Mouse (Mus musculus): ENCODE measurements around the gene Nuak2.

Gene Nuak2

GRCm38 (mm10) chr1:132298801-132299464 lies 17.0 kb upstream of the Nuak2 start:
- peak; percentile 32 for DNase-seq

- no peak for DNase-seq
Observed at GRCm38 (mm10) chr1:132299744-132300143, 16.2 kb upstream of the Nuak2 start.

GRCm38 (mm10) chr1:132301242-132301641 lies 14.7 kb upstream of the Nuak2 start:
- no peak for DNase-seq

- no peak for DNase-seq
Observed at GRCm38 (mm10) chr1:132302341-132302866, 13.5 kb upstream of the Nuak2 start.

- DNase-seq = no peak
Observed at GRCm38 (mm10) chr1:132304618-132305214, 11.2 kb upstream of the Nuak2 start.

- peak; percentile 74 for DNase-seq
Observed at GRCm38 (mm10) chr1:132306160-132306559, 9.8 kb upstream of the Nuak2 start.

- DNase-seq = no peak
Observed at GRCm38 (mm10) chr1:132306808-132307207, 9.1 kb upstream of the Nuak2 start.

GRCm38 (mm10) chr1:132307962-132308361 lies 8.0 kb upstream of the Nuak2 start:
- no peak for DNase-seq

- DNase-seq = no peak
Observed at GRCm38 (mm10) chr1:132308674-132309073, 7.3 kb upstream of the Nuak2 start.

GRCm38 (mm10) chr1:132310754-132311153 lies 5.2 kb upstream of the Nuak2 start:
- no peak for DNase-seq

GRCm38 (mm10) chr1:132311174-132311859 lies 4.6 kb upstream of the Nuak2 start:
- DNase-seq = no peak

GRCm38 (mm10) chr1:132312043-132312442 lies 3.9 kb upstream of the Nuak2 start:
- no peak for DNase-seq

- peak; percentile 52 for DNase-seq
Observed at GRCm38 (mm10) chr1:132312703-132313102, 3.2 kb upstream of the Nuak2 start.

GRCm38 (mm10) chr1:132316625-132316994 lies 684 bp downstream of the Nuak2 start:
- DNase-seq = no peak

- DNase-seq = no peak
Observed at GRCm38 (mm10) chr1:132317413-132317812, 1.5 kb downstream of the Nuak2 start.

- DNase-seq = no peak
Observed at GRCm38 (mm10) chr1:132317894-132318863, 2.3 kb downstream of the Nuak2 start.

- DNase-seq = no peak
Observed at GRCm38 (mm10) chr1:132319242-132319641, 3.3 kb downstream of the Nuak2 start.

- DNase-seq = no peak
Observed at GRCm38 (mm10) chr1:132321821-132322580, 6.1 kb downstream of the Nuak2 start.

- DNase-seq = no peak
Observed at GRCm38 (mm10) chr1:132322711-132323542, 7.0 kb downstream of the Nuak2 start.

GRCm38 (mm10) chr1:132326777-132327176 lies 10.9 kb downstream of the Nuak2 start:
- DNase-seq = no peak

- no peak for DNase-seq
Observed at GRCm38 (mm10) chr1:132327477-132327876, 11.6 kb downstream of the Nuak2 start.
